Mouse (Mus musculus): ENCODE results near the gene Wdr37. TPM values are rescaled to one million over a fixed set of nuclear protein-coding genes. Genes with fewer than 3 reads are reported as not detected.

Wdr37 gene
- polyA plus RNA-seq, 1 experiment from 2014 or later: 15.5 TPM

DNA sequence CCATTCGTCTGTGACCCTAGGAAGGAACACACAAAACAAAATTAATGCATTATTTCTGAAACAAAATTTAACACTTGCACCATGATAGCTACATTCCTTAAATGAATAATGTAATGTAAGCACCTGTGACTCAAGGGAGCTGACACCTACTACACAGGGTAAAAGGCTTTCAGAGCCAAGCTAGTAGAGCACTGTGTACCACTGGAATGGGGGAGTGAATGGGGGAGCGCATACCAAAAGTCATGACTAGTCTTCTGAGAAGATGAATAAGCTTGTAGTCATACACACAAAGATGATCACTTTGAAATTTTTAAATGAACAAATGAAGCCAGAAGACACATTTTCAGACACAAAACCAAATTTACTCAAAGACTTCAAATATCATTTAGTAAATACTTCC is 65.8 kb downstream of the Wdr37 start:
- 97% methylated on average over 2 of the region's 2 CpGs for WGBS
- no peak for DNase-seq (ENCODE audit: low spot score)

DNA sequence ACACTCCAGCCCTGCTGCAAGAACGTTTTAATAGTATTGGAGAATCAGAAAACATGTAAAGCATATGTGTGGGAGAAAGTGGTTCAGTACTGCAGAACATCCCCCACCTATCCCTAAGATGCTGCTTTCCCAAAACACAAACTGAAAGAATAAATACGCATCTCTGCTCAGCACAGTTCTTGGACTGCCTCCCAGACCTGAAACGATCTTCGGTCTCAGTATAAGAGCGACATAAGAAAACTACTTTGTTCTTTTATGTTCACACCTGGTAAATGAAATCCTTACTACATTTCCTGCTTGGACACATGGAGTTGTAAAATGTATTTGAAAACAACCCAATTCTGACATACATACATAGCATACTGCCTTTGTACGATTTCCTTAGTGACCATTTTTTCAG is 71.1 kb downstream of the Wdr37 start:
- Histone ChIP-seq H3K4me2 (ENCODE audit: low read length) (no peak overlapping the region), H3K9ac (ENCODE audit: low read depth, low read length) (no peak overlapping the region), H3K4me1 (replicated peaks; ENCODE audit: insufficient read depth, low read length) (no peaks in the 10 kb centered on the region), H3K27me3 (ENCODE audit: insufficient read depth, low read length) (no peaks in the 10 kb centered on the region), H3K27ac (no peak overlapping the region), H3K9me3 (replicated peaks; ENCODE audit: low read length) (no peaks in the 10 kb centered on the region), H3K4me3 (replicated peaks; ENCODE audit: low read depth, low read length) (no peak overlapping the region), H3K36me3 (ENCODE audit: insufficient read depth, low read length) (peaks cover 6% of the 10 kb centered on the region; the same call in 1 of the 2 replicates)
- ATAC-seq (replicated peaks; ENCODE audit: low FRiP score, low read depth): no peak
- 70% methylated on average over 6 of the region's 6 CpGs for WGBS
- DNase-seq (ENCODE audit: low spot score): no peak
- no peak for TF ChIP-seq CTCF (IDR thresholded peaks at IDR 0.05; ENCODE audit: low read depth)

More for the DNA sequence above, 65.8 kb downstream of the Wdr37 start:
- Histone ChIP-seq H3K4me2 (ENCODE audit: low read length) (no peak overlapping the region), H3K36me3 (ENCODE audit: insufficient read depth, low read length) (peaks cover 6% of the 10 kb centered on the region; the same call in 1 of the 2 replicates), H3K27ac (no peak overlapping the region), H3K4me1 (replicated peaks; ENCODE audit: insufficient read depth, low read length) (no peaks in the 10 kb centered on the region), H3K27me3 (ENCODE audit: insufficient read depth, low read length) (no peaks in the 10 kb centered on the region), H3K9me3 (replicated peaks; ENCODE audit: low read length) (no peaks in the 10 kb centered on the region), H3K4me3 (replicated peaks; ENCODE audit: low read depth, low read length) (no peak overlapping the region), H3K9ac (ENCODE audit: low read depth, low read length) (no peak overlapping the region)
- ATAC-seq (replicated peaks; ENCODE audit: low FRiP score, low read depth): no peak
- TF ChIP-seq CTCF (IDR thresholded peaks at IDR 0.05; ENCODE audit: low read depth): no peak

GRCm38 (mm10) chr13:8793217-8793616 is 78.5 kb downstream of the Wdr37 start:
- 62% methylated on average over 8 of the region's 8 CpGs for WGBS
- no peak for DNase-seq (ENCODE audit: low spot score)

DNA sequence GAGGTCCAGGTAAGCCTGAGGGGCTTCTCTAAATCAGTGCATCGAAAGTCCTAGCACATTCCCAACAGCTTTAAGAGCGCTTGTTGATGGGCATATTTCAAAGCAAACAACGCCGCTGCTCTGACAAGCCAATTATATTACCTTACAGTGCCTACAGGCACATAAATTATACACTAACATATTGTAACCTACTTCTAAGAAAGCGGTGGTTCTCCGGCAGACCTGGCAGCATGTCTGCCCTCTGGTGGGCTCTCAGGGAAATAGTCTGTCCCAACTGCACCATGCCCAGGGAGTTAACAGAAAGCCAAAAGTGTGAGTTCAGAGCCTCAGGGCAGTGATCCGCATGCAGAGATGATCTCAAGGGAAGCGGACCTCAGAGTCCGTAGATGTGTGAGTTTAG is 86.5 kb downstream of the Wdr37 start:
- peak; percentile 67 for ATAC-seq (replicated peaks; ENCODE audit: low FRiP score, low read depth)
- Histone ChIP-seq H3K4me1 (replicated peaks; ENCODE audit: insufficient read depth, low read length) (no peaks in the 10 kb centered on the region), H3K4me2 (ENCODE audit: low read length) (no peak overlapping the region), H3K36me3 (ENCODE audit: insufficient read depth, low read length) (no peaks in the 10 kb centered on the region), H3K27me3 (ENCODE audit: insufficient read depth, low read length) (no peaks in the 10 kb centered on the region), H3K9me3 (replicated peaks; ENCODE audit: low read length) (no peaks in the 10 kb centered on the region), H3K4me3 (replicated peaks; ENCODE audit: low read depth, low read length) (no peak overlapping the region), H3K27ac (no peak overlapping the region), H3K9ac (ENCODE audit: low read depth, low read length) (no peak overlapping the region)
- TF ChIP-seq CTCF (IDR thresholded peaks at IDR 0.05; ENCODE audit: low read depth): peak; percentile 86
- WGBS: 27% methylated on average over 9 of the region's 9 CpGs
- DNase-seq (ENCODE audit: low spot score): peak; percentile 83

More at GRCm38 (mm10) chr13:8793217-8793616, 78.5 kb downstream of the Wdr37 start:
- no peak for ATAC-seq (replicated peaks; ENCODE audit: low FRiP score, low read depth)
- H3K9ac ChIP-seq (ENCODE audit: low read depth, low read length): no peak overlapping the region
- H3K4me2 ChIP-seq (ENCODE audit: low read length): no peak overlapping the region
- no peaks in the 10 kb centered on the region for H3K27me3 ChIP-seq (ENCODE audit: insufficient read depth, low read length)
- H3K27ac ChIP-seq: no peak overlapping the region
- TF ChIP-seq CTCF (IDR thresholded peaks at IDR 0.05; ENCODE audit: low read depth): no peak
- no peaks in the 10 kb centered on the region for H3K9me3 ChIP-seq (replicated peaks; ENCODE audit: low read length)
- H3K36me3 ChIP-seq (ENCODE audit: insufficient read depth, low read length): no peaks in the 10 kb centered on the region
- H3K4me3 ChIP-seq (replicated peaks; ENCODE audit: low read depth, low read length): no peak overlapping the region
- H3K4me1 ChIP-seq (replicated peaks; ENCODE audit: insufficient read depth, low read length): no peaks in the 10 kb centered on the region

- Histone ChIP-seq H3K4me2 (ENCODE audit: low read length) (no peak overlapping the region), H3K27me3 (ENCODE audit: insufficient read depth, low read length) (no peaks in the 10 kb centered on the region), H3K27ac (no peak overlapping the region), H3K36me3 (ENCODE audit: insufficient read depth, low read length) (no peaks in the 10 kb centered on the region), H3K4me1 (replicated peaks; ENCODE audit: insufficient read depth, low read length) (no peaks in the 10 kb centered on the region), H3K9ac (ENCODE audit: low read depth, low read length) (no peak overlapping the region), H3K9me3 (replicated peaks; ENCODE audit: low read length) (no peaks in the 10 kb centered on the region), H3K4me3 (replicated peaks; ENCODE audit: low read depth, low read length) (no peak overlapping the region)
- DNase-seq (ENCODE audit: low spot score): no peak
- 82% methylated on average over 14 of the region's 14 CpGs for WGBS
- TF ChIP-seq CTCF (IDR thresholded peaks at IDR 0.05; ENCODE audit: low read depth): no peak
- no peak for ATAC-seq (replicated peaks; ENCODE audit: low FRiP score, low read depth)
These were observed 87.2 kb downstream of the Wdr37 start for GRCm38 (mm10) chr13:8784308-8785061.

GRCm38 (mm10) chr13:8783686-8784307 is 87.9 kb downstream of the Wdr37 start:
- no peak for TF ChIP-seq CTCF (IDR thresholded peaks at IDR 0.05; ENCODE audit: low read depth)
- 77% methylated on average over 10 of the region's 10 CpGs for WGBS
- ATAC-seq (replicated peaks; ENCODE audit: low FRiP score, low read depth): no peak

More at GRCm38 (mm10) chr13:8783686-8784307, 87.9 kb downstream of the Wdr37 start:
- H3K9me3 ChIP-seq (replicated peaks; ENCODE audit: low read length): no peaks in the 10 kb centered on the region
- H3K9ac ChIP-seq (ENCODE audit: low read depth, low read length): no peak overlapping the region
- no peaks in the 10 kb centered on the region for H3K4me1 ChIP-seq (replicated peaks; ENCODE audit: insufficient read depth, low read length)
- no peak overlapping the region for H3K4me3 ChIP-seq (replicated peaks; ENCODE audit: low read depth, low read length)
- H3K27me3 ChIP-seq (ENCODE audit: insufficient read depth, low read length): no peaks in the 10 kb centered on the region
- no peak for DNase-seq (ENCODE audit: low spot score)
- no peaks in the 10 kb centered on the region for H3K36me3 ChIP-seq (ENCODE audit: insufficient read depth, low read length)
- no peak overlapping the region for H3K4me2 ChIP-seq (ENCODE audit: low read length)
- no peak overlapping the region for H3K27ac ChIP-seq

Measured in kidney, postnatal 0 days (tissue).